Mouse (Mus musculus): ENCODE results near the gene Nxph3. TPM values are rescaled to one million over a fixed set of nuclear protein-coding genes. Genes with fewer than 3 reads are reported as not detected.

Nxph3 gene
- total RNA-seq, 2 experiments from 2014 or later: 0.70 to 1.2 TPM

DNA sequence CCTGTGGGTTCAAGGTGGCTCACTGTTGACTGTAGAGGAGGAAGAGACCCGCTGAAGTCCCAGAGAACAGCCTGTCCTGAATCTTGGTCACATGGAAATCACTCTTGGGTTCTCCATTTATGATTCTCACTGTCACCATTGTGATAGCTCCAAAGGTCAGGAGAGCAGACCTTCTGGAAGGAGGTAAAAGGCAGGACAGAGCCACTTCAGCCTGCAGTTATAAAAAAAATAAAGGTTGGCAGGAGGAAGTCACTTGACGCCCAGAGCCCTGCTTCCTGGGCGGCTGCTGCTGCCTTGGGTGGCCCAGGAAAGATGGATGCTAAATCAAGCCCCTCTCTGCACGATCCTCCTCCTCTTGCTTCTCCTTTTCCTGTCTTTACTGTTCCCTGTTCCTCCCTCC, 14.0 kb downstream of the Nxph3 start:
- no peak for DNase-seq
- intact Hi-C loops (cut with DNase I; ENCODE audit: low total_unique reads): no loop called here

DNA sequence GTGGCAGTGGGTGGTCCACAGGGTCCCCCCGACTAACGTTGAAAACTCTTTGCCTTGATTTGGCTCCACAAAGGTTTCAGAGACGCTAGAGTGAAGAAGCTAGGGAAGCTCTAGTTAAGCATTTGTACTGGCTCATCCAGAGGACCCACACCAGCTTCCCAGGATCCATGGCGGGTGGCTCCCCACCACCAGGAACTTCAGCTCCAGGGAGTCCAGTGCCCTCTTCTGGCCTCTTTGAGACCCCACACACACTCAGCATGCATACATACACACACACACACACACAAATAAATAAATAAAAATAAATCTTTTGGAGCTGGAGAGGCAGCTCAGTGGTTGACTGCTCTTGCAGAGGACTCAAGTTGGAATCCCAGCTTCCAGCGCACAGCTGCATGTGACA, 16.4 kb downstream of the Nxph3 start:
- no peak for DNase-seq
- intact Hi-C loops (cut with DNase I; ENCODE audit: low total_unique reads): no loop called here

DNA sequence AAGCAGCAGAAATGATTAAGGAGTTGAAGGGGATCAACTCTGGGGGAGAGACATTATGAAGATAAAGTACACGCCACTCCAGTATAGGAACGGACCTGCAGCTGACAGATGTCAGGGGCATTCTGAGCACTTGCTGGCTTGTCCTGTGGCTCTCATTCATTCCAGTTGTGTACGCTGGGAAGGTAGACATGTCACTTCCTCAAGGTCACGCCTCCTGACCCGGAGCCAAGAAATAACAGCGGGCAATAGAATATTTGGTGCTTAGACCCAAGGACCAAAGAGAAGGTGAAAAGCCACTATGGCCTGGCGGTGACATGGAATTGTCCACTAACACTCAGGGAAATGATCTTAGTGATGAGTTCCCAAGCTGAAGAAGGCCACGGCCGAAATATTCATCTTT, 18.5 kb downstream of the Nxph3 start:
- intact Hi-C loops (cut with DNase I; ENCODE audit: low total_unique reads): no loop called here
- DNase-seq: no peak

DNA sequence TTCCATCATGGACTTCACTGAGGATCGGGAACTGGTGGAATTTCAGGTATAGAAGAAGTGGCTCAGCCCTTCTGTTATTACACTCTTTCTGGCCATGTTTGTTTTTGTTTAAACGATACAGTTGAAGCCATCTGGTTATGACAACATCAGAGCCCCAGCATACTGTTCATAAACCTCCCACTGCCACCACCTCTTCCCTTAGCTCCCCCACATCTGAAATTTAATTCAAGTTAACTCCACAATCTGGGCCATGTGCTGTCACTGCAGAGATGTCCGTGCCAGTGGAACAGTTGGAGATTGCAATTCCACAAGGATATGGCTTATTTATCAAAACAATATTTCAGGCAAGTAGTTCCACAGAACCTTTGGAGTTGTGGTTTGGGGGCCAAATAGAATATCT, 20.0 kb downstream of the Nxph3 start:
- intact Hi-C loops (cut with DNase I; ENCODE audit: low total_unique reads): no loop called here

DNA sequence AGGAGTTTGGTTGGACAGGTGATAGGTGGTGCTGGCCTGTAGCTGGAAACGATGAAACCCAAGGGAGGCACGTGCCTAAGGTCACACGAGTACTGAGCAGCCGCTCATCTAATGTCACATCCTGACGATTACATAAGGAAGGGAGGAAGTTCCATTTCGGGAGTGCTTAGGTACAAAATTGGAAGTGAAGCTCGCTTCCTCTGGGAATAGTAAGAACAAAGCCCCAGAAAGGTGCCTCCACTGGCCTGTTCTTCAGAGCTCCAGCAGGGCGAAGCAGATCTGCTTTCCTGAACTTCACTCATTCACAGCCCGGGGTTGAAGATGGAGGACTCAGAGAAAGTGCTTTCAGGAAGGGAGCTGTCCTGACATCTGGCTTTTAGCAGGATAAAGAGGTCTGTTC, 20.4 kb downstream of the Nxph3 start:
- intact Hi-C loops (cut with DNase I; ENCODE audit: low total_unique reads): no loop called here
- no peak for DNase-seq

More for the DNA sequence above, 20.0 kb downstream of the Nxph3 start:
- no peak for DNase-seq

DNA sequence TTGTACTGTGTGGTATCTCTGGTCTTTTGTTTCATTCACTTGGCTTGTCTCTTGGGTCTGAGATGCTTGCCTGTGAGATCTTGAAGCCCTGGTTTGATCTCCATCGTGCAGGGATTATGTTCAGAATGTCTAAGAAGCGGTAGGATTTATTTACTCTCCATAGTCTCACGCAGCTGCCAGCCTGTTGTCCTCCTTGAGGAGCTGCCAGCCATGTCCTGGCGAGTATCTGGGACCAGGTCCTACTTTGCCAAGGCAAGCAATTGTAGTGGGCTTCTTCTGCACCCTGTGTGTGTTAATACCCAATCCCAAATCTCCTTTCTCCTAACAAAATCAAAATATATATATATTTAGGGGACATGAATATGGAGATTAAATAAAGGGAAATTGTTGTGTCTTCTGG, 21.4 kb downstream of the Nxph3 start:
- no peak for DNase-seq
- intact Hi-C loops (cut with DNase I; ENCODE audit: low total_unique reads): no loop called here

DNA sequence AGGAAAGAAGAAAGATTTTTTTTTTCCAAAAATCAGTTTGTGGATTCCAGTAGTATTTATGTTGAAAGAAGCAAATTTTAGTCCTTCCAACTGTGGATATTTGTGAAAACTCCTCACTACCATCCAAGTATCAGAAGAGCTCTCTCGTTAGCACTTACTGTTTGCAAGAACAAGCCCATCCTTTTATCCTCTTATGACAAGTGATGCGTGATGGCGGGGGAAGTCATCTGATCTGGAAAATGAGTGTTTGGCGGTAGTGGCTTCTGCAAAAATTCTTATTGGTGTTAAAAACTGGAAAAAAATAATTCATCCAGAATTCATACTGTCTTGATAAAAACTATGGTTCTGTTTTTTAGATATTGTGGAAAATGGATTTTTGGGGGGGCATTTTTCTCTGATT, 22.1 kb downstream of the Nxph3 start:
- intact Hi-C loops (cut with DNase I; ENCODE audit: low total_unique reads): no loop called here
- no peak for DNase-seq

DNA sequence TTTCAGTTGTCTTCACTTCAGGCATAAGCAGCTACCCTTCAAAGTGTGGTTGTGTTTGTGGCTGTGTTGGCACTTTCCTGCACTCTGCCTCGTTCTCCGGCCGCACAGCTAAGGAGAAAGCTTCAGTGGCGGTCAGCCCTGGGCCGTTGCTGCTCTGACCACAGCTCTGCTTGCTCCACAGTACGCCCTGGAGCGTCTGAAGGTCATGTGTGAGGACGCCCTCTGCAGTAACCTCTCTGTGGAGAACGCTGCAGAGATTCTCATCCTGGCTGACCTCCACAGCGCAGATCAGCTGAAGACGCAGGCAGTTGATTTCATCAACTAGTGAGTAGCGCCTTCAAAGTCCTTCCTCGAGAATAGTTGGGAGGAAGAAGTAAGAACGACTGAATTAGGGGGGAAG, 24.3 kb downstream of the Nxph3 start:
- intact Hi-C loops (cut with DNase I; ENCODE audit: low total_unique reads): no loop called here

DNA sequence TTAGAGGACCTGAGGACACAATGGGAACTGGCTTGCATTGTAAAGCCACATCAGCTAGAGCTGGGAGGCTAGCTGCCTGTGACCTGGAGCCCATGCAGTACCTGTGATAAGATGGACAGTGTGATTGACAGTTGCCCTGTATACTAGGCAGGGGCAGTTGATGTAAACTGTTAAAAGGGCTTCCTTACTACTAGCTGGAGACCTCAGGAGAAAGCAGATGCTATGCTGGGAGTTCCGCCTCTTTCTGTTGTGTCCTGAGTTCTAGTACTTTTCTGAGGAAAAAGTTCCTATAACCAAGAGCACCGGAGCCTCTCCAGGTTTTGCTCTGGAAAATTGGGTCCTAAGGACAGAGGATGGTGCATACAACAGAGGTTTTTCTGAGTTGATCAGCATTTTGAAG, 27.1 kb downstream of the Nxph3 start:
- no peak for DNase-seq
- intact Hi-C loops (cut with DNase I; ENCODE audit: low total_unique reads): no loop called here

More for the DNA sequence above, 24.3 kb downstream of the Nxph3 start:
- no peak for DNase-seq

DNA sequence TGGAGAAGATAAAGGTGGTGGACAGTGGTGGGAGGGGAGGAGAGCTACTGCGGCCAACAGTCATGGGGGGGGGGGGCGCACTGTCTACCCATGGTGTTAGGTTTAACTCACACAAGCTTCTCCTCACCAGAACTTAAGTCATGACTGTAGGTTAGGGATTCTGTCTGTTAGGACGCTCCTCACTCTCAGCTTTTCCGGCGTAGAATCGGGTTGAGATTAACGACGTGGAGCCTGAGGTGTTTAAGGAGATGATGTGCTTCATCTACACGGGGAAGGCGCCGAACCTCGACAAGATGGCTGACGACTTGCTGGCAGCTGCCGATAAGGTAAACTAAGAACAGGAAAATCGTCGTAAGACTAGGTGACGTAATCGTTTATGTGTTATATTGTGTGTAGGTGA, 28.7 kb downstream of the Nxph3 start:
- no peak for DNase-seq
- intact Hi-C loops (cut with DNase I; ENCODE audit: low total_unique reads): no loop called here

DNA sequence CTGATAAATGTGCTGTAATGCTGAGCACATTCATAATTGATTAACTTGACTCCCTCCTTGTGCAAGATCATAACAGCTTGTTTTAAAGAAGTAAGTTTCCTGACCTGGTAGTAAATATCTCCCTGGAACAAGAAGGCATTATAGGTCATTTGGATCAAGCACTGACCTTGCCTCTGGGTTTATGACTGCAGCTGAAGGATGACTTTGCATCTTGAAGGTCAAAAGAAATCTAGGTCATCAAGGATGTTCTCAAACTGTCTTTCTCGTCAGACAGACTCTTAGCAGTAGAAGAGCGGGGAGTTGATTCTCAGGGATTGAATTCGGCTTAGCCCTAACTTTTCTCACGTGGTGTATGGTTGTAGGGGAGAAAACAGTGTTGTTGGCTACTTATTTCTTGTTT, 33.7 kb downstream of the Nxph3 start:
- no peak for DNase-seq
- intact Hi-C loops (cut with DNase I; ENCODE audit: low total_unique reads): no loop called here

DNA sequence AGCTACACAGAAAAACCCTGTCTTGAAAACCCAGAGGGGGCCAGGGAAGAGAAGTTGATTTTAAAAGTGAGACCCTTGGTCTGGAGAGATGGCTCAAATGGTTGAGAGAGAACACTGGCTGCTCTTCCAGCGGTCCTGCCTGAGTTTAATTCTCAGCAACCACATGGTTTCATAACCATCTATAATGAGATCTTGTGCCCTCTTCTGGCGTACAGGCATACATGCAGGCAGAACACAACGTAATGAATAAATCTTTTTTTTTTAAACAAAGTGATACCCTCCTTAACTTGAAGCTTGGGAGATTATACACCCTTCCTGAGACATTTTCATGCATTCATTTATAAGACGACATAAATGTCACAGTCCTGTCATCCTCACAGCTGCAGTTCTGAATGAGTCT, 34.9 kb downstream of the Nxph3 start:
- intact Hi-C loops (cut with DNase I; ENCODE audit: low total_unique reads): no loop called here
- no peak for DNase-seq

DNA sequence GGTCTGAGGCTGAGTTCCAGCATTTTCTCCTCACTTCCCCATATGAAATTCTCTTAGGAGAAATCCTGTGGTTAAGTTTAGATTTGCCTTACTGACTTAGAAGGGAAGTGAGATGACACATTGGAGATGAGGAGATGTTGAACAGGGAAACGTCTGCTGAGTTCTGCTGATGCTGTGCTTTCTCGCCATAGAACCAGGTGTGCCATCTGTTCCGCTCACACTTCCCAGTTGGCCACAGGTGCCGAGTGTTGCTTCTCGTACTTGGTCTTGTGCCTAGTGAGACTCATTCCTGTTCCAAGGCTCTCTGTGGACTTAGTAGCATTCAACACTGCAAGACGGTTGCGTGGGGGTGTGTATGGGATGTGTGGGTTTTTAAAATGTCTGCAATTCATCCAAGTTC, 38.0 kb downstream of the Nxph3 start:
- DNase-seq: no peak
- intact Hi-C loops (cut with DNase I; ENCODE audit: low total_unique reads): no loop called here

DNA sequence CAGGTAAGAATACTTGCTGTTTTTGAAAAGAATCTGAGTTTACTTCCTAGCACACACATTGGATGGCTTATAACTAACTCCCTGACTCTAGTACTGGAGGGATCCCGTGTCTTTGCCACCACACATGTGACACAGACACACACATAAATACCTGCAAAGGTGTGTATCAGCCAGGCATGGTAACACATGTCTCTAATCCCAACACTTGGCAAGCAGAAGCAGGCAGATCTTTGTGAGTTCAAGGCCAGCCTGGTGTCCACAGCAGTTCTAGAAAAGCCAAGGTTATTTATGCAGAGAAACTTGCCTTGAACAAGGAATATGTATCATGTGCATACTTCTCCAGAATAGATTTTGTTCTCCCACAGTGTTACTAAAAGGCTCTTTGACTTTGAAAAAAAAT, 40.9 kb downstream of the Nxph3 start:
- intact Hi-C loops (cut with DNase I; ENCODE audit: low total_unique reads): no loop called here
- DNase-seq: no peak

DNA sequence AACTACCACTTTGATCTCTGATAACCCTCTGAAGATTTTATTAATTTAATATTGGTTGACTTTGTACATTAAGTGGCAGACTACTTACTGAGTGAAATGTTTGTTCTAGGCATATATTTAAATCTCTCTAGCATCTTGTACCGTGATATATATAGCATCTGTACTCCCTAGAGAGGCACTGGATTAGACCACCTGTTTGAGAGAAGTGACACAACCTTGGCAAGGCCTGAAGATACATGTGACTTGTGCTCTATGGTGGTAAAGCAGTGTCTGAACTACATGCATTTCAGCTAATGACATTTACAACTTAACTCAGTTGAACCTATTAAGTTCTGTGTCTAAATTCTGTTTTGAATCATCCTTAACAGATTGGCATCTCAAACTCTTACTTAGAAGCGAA, 41.4 kb downstream of the Nxph3 start:
- DNase-seq: no peak
- intact Hi-C loops (cut with DNase I; ENCODE audit: low total_unique reads): no loop called here

DNA sequence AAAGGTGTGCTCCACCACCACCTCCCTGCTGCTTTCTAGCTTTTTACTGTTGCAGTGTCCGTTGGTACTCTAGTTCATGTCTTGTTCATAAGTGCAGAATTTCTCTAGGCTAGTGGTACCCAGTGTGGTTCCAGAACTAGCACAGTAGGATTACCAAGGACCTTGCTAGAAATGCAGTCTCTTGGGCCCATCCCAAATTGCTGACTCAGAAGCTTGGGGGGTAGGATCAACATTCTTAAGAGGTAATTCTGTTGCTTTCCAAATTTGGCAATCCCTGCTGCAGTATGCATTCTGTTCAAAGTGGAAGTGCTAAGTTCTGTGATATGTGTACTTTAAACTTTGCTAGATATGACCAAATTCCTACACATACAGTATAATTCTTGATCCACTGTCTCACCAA, 46.6 kb downstream of the Nxph3 start:
- intact Hi-C loops (cut with DNase I; ENCODE audit: low total_unique reads): no loop called here
- no peak for DNase-seq

DNA sequence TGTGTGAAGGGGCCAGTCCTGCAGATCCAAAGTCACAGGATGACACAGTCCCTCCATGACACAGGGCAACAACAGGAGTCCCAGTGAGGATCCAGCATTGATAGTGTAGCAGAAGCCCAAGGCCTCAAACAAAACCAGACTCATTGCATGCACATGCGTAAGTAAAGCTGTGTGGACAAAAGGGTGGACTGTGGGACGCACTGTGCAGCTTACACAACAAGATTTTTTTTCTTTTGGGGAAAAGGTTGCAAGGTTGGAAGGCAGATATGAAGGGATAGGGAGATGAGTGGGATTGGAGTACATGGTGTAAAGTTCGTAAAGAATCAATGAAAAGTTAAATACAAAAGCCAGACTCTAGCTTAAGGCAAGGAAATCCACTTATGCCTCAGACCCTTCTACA, 52.2 kb downstream of the Nxph3 start:
- intact Hi-C loops (cut with DNase I; ENCODE audit: low total_unique reads): no loop called here
- DNase-seq: no peak

DNA sequence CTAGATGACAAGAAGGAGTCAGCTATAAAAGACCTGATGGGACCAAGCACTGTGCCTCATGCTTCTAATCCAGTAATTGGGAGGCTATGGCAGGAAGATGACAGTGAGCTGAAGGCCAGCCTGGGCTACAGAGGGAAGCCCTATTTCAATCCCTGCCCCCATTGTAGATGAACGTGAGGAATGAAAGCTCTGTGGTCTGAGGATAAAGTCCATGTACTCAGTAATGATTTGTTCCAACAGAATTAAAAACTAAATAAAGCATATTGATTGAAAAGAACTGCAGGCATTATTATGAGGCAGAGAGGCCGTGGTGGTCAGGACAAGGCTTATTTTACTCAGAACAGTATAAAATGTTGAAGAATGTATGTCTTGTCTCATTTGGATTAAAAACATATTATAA, 53.5 kb downstream of the Nxph3 start:
- intact Hi-C loops (cut with DNase I; ENCODE audit: low total_unique reads): no loop called here
- no peak for DNase-seq

Other genes with a start within 250 kb of the Nxph3 start
- 10 to 100 TPM; 21.7 to 24.4 TPM for gene Kat7, start 204.3 kb downstream of the Nxph3 start, total RNA-seq (2021)
- 1 to 10 TPM; 4.4 to 6.5 TPM for gene Fam117a, start 177.6 kb downstream of the Nxph3 start, total RNA-seq (2021)
- gene Slc35b1, start 129.9 kb downstream of the Nxph3 start, total RNA-seq (2021): 10 to 100 TPM; 36.6 to 37.8 TPM
- gene Spop, start 100.5 kb downstream of the Nxph3 start, total RNA-seq (2021): 100 to 1,000 TPM; 173 to 190 TPM
- gene Ngfr, start 73.2 kb upstream of the Nxph3 start, total RNA-seq (2021): 1 to 10 TPM; 1.5 to 4.3 TPM
- 100 to 1,000 TPM; 149 to 153 TPM for gene Phb, start 152.4 kb upstream of the Nxph3 start, total RNA-seq (2021)
- gene Zfp652, start 198.1 kb upstream of the Nxph3 start, total RNA-seq (2021): 10 to 100 TPM; 42.0 to 43.1 TPM
- gene B130006D01Rik, start 209.0 kb upstream of the Nxph3 start, total RNA-seq (2021): under 1 TPM; 0.24 to 0.25 TPM

All from gastrocnemius, postnatal 14 days (tissue).